Mouse (Mus musculus): ENCODE data around the gene Adam11. TPM values are rescaled to one million over a fixed set of nuclear protein-coding genes. Genes with fewer than 3 reads are reported as not detected.
"Not testable (repeated sequence)": the region's sequence is repeated elsewhere in the genome, so short reads cannot be mapped to it uniquely, and the experiment has no call there.

Gene Adam11
- 3.9 and 4.6 TPM in 2 replicates for polyA plus RNA-seq (2015; fragmentation: Nextera tagmentation; extraction: Ambion mirVana)

GRCm38 (mm10) chr11:102761309-102762210 is at the start of gene Adam11:
TSS of gene Adam11 (plus strand) at chr11:102761439.
- peaks cover 21% of the 10 kb centered on the region for H3K27me3 ChIP-seq (replicated peaks)
- H3K36me3 ChIP-seq: no peaks in the 10 kb centered on the region
- H3K4me2 ChIP-seq (replicated peaks): peak within 1 kb of the TSS; percentile 100
- no peak within 1 kb of the TSS for H3K27ac ChIP-seq
- peak within 1 kb of the TSS; percentile 58 for H3K4me3 ChIP-seq (replicated peaks)
- under 1% methylated on average over 66 of the region's 76 CpGs for WGBS
- peak; percentile 46 for ATAC-seq
- H3K4me1 ChIP-seq (replicated peaks): peaks cover 9% of the 10 kb centered on the region
- peak within 1 kb of the TSS; percentile 69 for H3K9ac ChIP-seq
- no peaks in the 10 kb centered on the region for H3K9me3 ChIP-seq

- Histone ChIP-seq H3K4me2 (replicated peaks) (no peak overlapping the region), H3K9me3 (no peaks in the 10 kb centered on the region)
These were observed 48.8 kb upstream of the Adam11 start for GRCm38 (mm10) chr11:102712411-102712810.

GRCm38 (mm10) chr11:102714578-102714977 is 46.7 kb upstream of the Adam11 start:
- WGBS: 81% methylated on average over 2 of the region's 2 CpGs
- H3K9ac ChIP-seq; H3K4me2 ChIP-seq (replicated peaks); ATAC-seq; H3K27ac ChIP-seq; H3K27me3 ChIP-seq (replicated peaks); H3K9me3 ChIP-seq; H3K4me3 ChIP-seq (replicated peaks); H3K4me1 ChIP-seq (replicated peaks); H3K36me3 ChIP-seq: not testable (repeated sequence)

More at GRCm38 (mm10) chr11:102712411-102712810, 48.8 kb upstream of the Adam11 start:
- Histone ChIP-seq H3K27ac (no peak overlapping the region), H3K4me3 (replicated peaks) (no peak overlapping the region), H3K36me3 (no peaks in the 10 kb centered on the region), H3K27me3 (replicated peaks) (no peaks in the 10 kb centered on the region), H3K9ac (no peak overlapping the region), H3K4me1 (replicated peaks) (no peaks in the 10 kb centered on the region)
- WGBS: 94% methylated on average over 4 of the region's 4 CpGs
- no peak for ATAC-seq

DNA sequence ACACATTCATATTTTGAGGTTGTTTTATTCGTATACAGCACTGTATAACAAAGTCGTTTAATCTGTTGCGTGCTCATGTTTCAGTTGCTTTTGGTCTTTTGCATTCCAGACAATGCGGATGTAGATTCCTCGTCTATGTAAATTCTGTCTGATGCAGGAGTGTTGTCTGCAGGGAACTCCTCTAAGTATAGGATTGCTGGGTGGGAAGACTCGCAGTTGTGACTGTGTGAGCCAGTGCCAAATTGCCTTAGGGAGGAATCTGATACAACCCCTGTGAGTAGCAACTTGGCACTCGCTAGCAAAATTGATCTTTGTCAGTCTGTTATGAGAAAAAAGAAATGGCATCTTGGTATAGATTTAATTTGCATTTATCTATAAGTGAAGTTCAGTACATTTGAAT is 45.1 kb upstream of the Adam11 start:
- H3K4me2 ChIP-seq (replicated peaks): no peak overlapping the region
- H3K36me3 ChIP-seq: no peaks in the 10 kb centered on the region
- H3K27me3 ChIP-seq (replicated peaks): no peaks in the 10 kb centered on the region
- WGBS: 78% methylated on average over 7 of the region's 7 CpGs
- no peak overlapping the region for H3K9ac ChIP-seq
- H3K4me1 ChIP-seq (replicated peaks): no peaks in the 10 kb centered on the region
- no peak overlapping the region for H3K4me3 ChIP-seq (replicated peaks)
- ATAC-seq: no peak
- H3K27ac ChIP-seq: no peak overlapping the region
- H3K9me3 ChIP-seq: no peaks in the 10 kb centered on the region

DNA sequence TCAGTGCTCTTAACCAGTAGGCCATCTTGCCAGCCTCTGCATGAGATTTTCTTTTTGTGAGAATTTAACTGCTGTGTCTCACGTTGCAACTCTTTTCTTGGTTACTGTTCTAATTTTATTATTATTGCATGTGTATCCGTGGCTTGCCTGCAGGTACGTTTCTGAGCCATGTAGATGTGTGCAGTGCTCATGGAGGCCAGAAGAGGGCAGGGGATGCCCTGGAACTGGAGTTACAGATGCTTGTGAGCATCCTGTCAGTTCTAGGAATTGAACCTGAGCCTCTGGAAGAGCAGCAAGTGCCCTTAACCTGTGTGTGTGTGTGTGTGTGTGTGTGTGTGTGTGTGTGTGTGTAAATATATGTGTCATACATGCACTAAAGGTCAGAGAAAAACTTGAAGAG is 35.7 kb upstream of the Adam11 start:
- Histone ChIP-seq H3K4me2 (replicated peaks) (no peak overlapping the region), H3K9ac (no peak overlapping the region), H3K27ac (no peak overlapping the region), H3K36me3 (no peaks in the 10 kb centered on the region), H3K4me3 (replicated peaks) (no peak overlapping the region), H3K27me3 (replicated peaks) (no peaks in the 10 kb centered on the region), H3K4me1 (replicated peaks) (no peaks in the 10 kb centered on the region), H3K9me3 (no peaks in the 10 kb centered on the region)
- WGBS: 27% methylated on average over 3 of the region's 3 CpGs
- no peak for ATAC-seq

DNA sequence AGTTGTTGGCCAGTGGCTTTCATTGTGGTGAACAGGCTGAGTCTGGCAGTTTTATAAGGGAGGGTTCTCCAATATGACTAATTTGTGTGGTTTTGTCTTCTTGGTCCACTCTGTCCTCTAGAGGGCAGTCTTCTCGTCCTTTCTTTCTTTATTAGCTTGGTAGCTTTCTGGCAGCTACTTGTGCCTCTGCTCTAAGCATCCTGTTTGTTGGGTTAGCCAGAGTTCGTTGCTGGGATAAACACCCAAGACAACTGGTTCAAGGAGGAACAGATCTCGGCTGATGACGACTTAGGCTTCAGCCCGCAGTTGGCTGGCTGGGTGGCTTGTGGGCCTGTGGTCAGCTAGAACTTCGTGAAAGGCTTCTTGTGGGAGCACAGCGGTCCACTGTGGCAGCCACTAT is 32.6 kb upstream of the Adam11 start:
- Histone ChIP-seq H3K9ac (no peak overlapping the region), H3K9me3 (no peaks in the 10 kb centered on the region), H3K27me3 (replicated peaks) (no peaks in the 10 kb centered on the region), H3K4me3 (replicated peaks) (no peak overlapping the region), H3K4me1 (replicated peaks) (no peaks in the 10 kb centered on the region), H3K4me2 (replicated peaks) (no peak overlapping the region), H3K27ac (no peak overlapping the region), H3K36me3 (no peaks in the 10 kb centered on the region)
- ATAC-seq: no peak
- WGBS: 39% methylated on average over 7 of the region's 7 CpGs

DNA sequence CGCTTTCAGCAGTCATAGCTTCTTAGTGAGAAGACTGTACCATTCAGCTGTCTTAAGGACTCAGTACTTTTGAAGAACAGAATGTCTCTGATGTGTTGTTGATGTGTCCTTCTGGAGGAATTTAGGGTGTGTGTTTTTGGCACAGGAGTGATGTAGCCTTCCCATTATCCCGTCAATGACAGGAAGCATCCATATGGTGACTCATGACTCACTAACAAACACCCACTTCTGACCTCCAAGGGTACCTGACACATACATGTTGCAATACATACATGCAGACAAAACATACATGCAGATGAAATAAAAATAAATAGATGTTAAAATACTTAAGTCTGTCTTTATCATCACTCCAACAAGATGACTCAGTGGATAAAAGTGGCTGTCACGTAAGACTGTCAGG is 31.4 kb upstream of the Adam11 start:
- Histone ChIP-seq H3K4me2 (replicated peaks) (no peak overlapping the region), H3K4me3 (replicated peaks) (no peak overlapping the region), H3K9me3 (no peaks in the 10 kb centered on the region), H3K27ac (no peak overlapping the region), H3K27me3 (replicated peaks) (no peaks in the 10 kb centered on the region), H3K4me1 (replicated peaks) (no peaks in the 10 kb centered on the region), H3K9ac (no peak overlapping the region), H3K36me3 (no peaks in the 10 kb centered on the region)
- no peak for ATAC-seq
- WGBS: 81% methylated on average over 3 of the region's 3 CpGs

DNA sequence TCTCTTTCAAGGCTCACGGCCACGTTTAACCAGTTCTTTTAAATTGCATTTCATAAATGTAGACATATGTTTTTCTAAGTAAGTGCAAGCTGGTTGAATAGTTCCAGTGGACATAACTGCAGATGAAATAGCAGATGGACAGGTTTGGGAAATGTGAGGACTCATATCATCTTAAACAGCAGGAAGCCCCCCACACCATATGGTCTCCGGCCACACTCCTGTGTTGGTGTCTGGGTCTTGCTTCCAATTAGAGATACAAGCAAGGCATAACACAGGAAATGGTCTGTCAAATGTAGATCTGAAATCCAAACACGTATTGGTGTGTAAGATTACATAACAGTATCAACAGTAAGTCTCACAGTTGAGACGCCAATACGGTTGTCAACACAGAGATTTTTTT is 29.9 kb upstream of the Adam11 start:
- H3K27ac ChIP-seq: no peak overlapping the region
- H3K36me3 ChIP-seq: no peaks in the 10 kb centered on the region
- H3K27me3 ChIP-seq (replicated peaks): no peaks in the 10 kb centered on the region
- H3K4me2 ChIP-seq (replicated peaks): no peak overlapping the region
- no peak overlapping the region for H3K9ac ChIP-seq
- H3K9me3 ChIP-seq: no peaks in the 10 kb centered on the region
- no peak for ATAC-seq
- H3K4me3 ChIP-seq (replicated peaks): no peak overlapping the region
- H3K4me1 ChIP-seq (replicated peaks): no peaks in the 10 kb centered on the region
- 74% methylated on average over 6 of the region's 6 CpGs for WGBS

DNA sequence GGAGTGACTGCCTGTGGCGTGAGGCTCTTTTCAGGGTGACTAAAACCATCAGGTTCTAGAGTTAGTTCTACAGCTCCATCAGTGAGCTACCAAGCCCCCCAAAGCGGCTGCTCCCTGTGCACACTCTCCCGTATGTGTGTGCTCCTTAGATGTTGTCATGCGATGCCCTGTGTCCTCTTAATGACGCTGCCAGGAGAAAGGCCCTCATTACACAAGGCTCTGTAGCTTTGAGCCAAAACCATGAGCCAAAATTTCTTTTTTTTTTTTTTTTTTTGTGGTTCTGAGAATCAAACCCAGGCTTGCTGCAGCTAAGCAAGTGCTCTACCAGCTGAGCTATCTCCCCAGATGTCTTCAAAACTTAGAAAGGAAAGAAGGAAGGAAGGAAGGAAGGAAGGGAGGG is 28.1 kb upstream of the Adam11 start:
- Histone ChIP-seq H3K4me2 (replicated peaks) (no peak overlapping the region), H3K36me3 (no peaks in the 10 kb centered on the region), H3K4me1 (replicated peaks) (no peaks in the 10 kb centered on the region), H3K9me3 (no peaks in the 10 kb centered on the region), H3K4me3 (replicated peaks) (no peak overlapping the region), H3K27ac (no peak overlapping the region), H3K27me3 (replicated peaks) (0 out of 2 replicates have a peak, but pooled peaks cover 3% of the 10 kb centered on the region), H3K9ac (no peak overlapping the region)
- WGBS: 76% methylated on average over 5 of the region's 5 CpGs
- no peak for ATAC-seq

DNA sequence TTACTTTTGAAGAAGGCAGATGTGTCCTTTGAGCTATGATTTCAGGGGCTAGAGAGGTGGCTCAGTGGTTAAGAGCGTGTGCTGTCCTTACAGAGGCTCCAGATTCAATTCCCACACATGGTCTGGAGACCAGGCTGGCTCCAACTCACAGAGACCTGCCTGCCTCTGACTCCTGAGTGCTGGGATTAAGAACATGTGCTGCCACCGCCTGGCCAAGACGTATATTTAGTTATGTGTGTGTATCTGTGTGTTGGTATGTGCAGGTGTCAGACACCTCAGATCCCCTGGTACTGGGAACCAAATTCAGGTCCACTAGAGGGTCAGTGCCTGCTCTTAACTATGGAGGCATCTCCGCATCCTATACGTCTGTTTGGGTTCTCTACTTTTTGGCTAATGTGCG is 26.3 kb upstream of the Adam11 start:
- Histone ChIP-seq H3K36me3 (no peaks in the 10 kb centered on the region), H3K4me2 (replicated peaks) (no peak overlapping the region), H3K4me1 (replicated peaks) (0 out of 2 replicates have a peak, but pooled peaks cover 5% of the 10 kb centered on the region), H3K4me3 (replicated peaks) (no peak overlapping the region), H3K27me3 (replicated peaks) (0 out of 2 replicates have a peak, but pooled peaks cover 5% of the 10 kb centered on the region), H3K27ac (no peak overlapping the region), H3K9me3 (no peaks in the 10 kb centered on the region), H3K9ac (no peak overlapping the region)
- no peak for ATAC-seq
- 90% methylated on average over 6 of the region's 6 CpGs for WGBS

GRCm38 (mm10) chr11:102738046-102738445 is 23.2 kb upstream of the Adam11 start:
- no peak overlapping the region for H3K4me3 ChIP-seq (replicated peaks)
- H3K36me3 ChIP-seq: no peaks in the 10 kb centered on the region
- no peak for ATAC-seq
- no peak overlapping the region for H3K4me2 ChIP-seq (replicated peaks)
- H3K9ac ChIP-seq: no peak overlapping the region
- H3K27ac ChIP-seq: no peak overlapping the region
- H3K27me3 ChIP-seq (replicated peaks): 0 out of 2 replicates have a peak, but pooled peaks cover 5% of the 10 kb centered on the region
- no peaks in the 10 kb centered on the region for H3K9me3 ChIP-seq
- WGBS: 86% methylated on average over 3 of the region's 3 CpGs
- 0 out of 2 replicates have a peak, but pooled peaks cover 9% of the 10 kb centered on the region for H3K4me1 ChIP-seq (replicated peaks)

DNA sequence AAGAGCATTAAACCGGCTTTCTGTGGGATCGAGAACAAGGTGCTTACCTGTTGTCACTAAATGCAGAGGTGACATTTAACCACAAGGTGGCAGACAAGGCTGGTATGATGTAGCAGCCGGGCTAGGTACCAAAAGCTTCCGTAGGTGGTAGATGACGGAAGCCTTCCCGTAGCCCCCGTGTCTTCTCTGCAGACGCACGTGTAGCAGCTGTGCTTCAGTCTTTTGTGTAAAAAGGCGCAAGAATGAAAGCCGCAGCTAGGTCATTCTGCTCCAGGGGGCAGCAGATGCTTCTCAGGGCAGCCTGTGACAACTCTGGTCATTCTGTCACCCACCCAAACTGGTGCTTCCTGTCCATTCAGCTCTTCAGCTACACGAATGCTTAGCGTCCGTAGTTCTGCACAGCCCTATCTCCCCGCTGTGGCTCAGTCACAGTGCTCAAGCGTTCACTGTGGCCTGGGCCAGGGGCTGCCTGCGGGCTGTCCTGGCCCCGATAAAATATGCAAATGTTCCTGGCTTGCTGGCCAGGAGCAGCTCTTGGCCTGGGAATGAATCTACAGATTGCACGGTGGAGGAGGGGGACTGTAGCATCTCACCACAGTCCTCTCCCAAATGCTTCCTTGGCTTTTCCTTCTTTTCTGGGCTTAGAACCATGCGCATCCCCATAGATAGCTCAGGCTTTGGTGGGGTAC is 21.8 kb upstream of the Adam11 start:
- ATAC-seq: peak; percentile 59
- peak overlapping the region; percentile 69 for H3K4me2 ChIP-seq (replicated peaks)
- H3K4me3 ChIP-seq (replicated peaks): peak overlapping the region; percentile 30
- H3K27me3 ChIP-seq (replicated peaks): 0 out of 2 replicates have a peak, but pooled peaks cover 5% of the 10 kb centered on the region
- H3K4me1 ChIP-seq (replicated peaks): 0 out of 2 replicates have a peak, but pooled peaks cover 9% of the 10 kb centered on the region
- H3K9ac ChIP-seq: 0 out of 2 replicates have a peak overlapping the region, but pooled peaks have one; percentile 5
- H3K9me3 ChIP-seq: no peaks in the 10 kb centered on the region
- H3K27ac ChIP-seq: no peak overlapping the region
- WGBS: 8% methylated on average over 20 of the region's 20 CpGs
- no peaks in the 10 kb centered on the region for H3K36me3 ChIP-seq
